Mouse (Mus musculus) hindbrain, postnatal 0 days (tissue): ENCODE measurements at regions not wholly inside any gene's neighbourhood (a gene's known extent, or its start where the extent isn't known, plus 50 kb on each side); places are given as distances from the start of the nearest gene placed in this dataset.

Experiments
- ATAC-seq: fragments of 200-750 bp; cut with Nextera tagmentation; 2 replicates; pipeline ENCODE4 v1.8.0; 2017; ENCODE audit warnings: mild to moderate bottlenecking, moderate TSS enrichment, moderate library complexity
- DNase-seq: peaks from one replicate; pipeline ENCODE4 v3.0.0-alpha.2; 2015; ENCODE audit warnings: low spot score
- H3K27ac ChIP-seq: fragments of 300-500 bp; sonication (generic); 2 replicates; pipeline ENCODE4 v1.5.1; 2014; ENCODE audit warnings: mild to moderate bottlenecking
- H3K27me3 ChIP-seq: fragments of 300-500 bp; sonication (generic); 2 replicates; pipeline ENCODE4 v1.6.1; 2014; ENCODE audit warnings: low read length, mixed read lengths; ENCODE audit not compliant: insufficient read depth
- H3K36me3 ChIP-seq: fragments of 300-500 bp; sonication (generic); 2 replicates; pipeline ENCODE4 v1.6.1; 2014; ENCODE audit warnings: low read length, mixed read lengths; ENCODE audit not compliant: insufficient read depth
- H3K4me1 ChIP-seq: fragments of 300-500 bp; sonication (generic); 2 replicates; pipeline ENCODE4 v1.6.1; 2014; ENCODE audit warnings: antibody characterized with exemption, low read length, mixed read lengths; ENCODE audit not compliant: insufficient read depth
- H3K4me2 ChIP-seq: fragments of 300-500 bp; sonication (generic); 2 replicates; pipeline ENCODE4 v1.6.1; 2014; ENCODE audit warnings: low read depth, mild to moderate bottlenecking, low read length, moderate library complexity, mixed read lengths
- H3K4me3 ChIP-seq: fragments of 300-500 bp; sonication (generic); 2 replicates; pipeline ENCODE4 v1.5.1; 2014; ENCODE audit warnings: low read length
- H3K9ac ChIP-seq: fragments of 300-500 bp; sonication (generic); replicated peaks from 2 replicates; pipeline ENCODE4 v1.6.1; 2014; ENCODE audit warnings: mild to moderate bottlenecking, low read length, moderate library complexity, mixed read lengths
- H3K9me3 ChIP-seq: fragments of 300-500 bp; sonication (generic); 2 replicates; pipeline ENCODE4 v1.6.1; 2016; ENCODE audit warnings: low read length, mixed read lengths
- CTCF ChIP-seq: IDR thresholded peaks from 2 replicates; pipeline ENCODE4 v1.5.1; 2016; ENCODE audit warnings: antibody characterized with exemption, control low read depth, low read depth
- WGBS: fragments of 180-500 bp; shearing (Covaris S2); extraction: QIAGEN DNeasy Blood & Tissue Kit; methylation state at CpG from one replicate; pipeline ENCODE4 v1.1.7; 2014; 5-methylcytosine and 5-hydroxymethylcytosine counted together

DNA sequence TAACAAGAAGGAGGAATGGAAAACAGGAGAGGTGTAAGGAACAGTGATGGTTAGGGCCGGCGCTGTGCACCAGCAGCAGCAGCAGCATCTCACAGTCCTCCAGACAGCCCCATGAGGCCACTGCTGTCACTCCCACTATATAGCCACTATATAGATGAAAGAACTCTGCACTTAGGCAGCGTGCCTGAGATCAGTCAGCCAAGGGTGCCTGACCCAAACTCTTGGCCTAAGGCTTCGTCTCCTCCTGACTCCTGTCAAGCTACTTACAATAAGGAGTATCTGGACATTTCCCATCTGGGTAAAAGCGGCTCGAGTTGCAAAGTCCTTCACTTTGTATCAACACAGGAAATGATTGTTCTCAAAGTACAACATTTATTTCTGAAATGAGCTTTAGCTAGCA lies 100.8 kb upstream of the Selenok start:
- H3K36me3 ChIP-seq, result no peaks in the 10 kb centered on the region
- 81% methylated on average over 6 of the region's 6 CpGs for WGBS
- H3K9me3 ChIP-seq, result no peaks in the 10 kb centered on the region
- no peak overlapping the region for H3K4me2 ChIP-seq
- no peaks in the 10 kb centered on the region for H3K4me1 ChIP-seq
- ATAC-seq, result no peak
- DNase-seq, result no peak
- H3K27me3 ChIP-seq, result no peaks in the 10 kb centered on the region
- no peak overlapping the region for H3K9ac ChIP-seq
- H3K4me3 ChIP-seq, result no peak overlapping the region
- TF ChIP-seq CTCF, result no peak
- H3K27ac ChIP-seq, result no peak overlapping the region

- ATAC-seq, result no peak
- H3K9ac ChIP-seq, result no peak overlapping the region
- no peaks in the 10 kb centered on the region for H3K36me3 ChIP-seq
- H3K27me3 ChIP-seq, result no peaks in the 10 kb centered on the region
- 82% methylated on average over 9 of the region's 9 CpGs for WGBS
- H3K9me3 ChIP-seq, result no peaks in the 10 kb centered on the region
- no peak overlapping the region for H3K4me2 ChIP-seq
- no peaks in the 10 kb centered on the region for H3K4me1 ChIP-seq
- H3K27ac ChIP-seq, result no peak overlapping the region
- TF ChIP-seq CTCF, result no peak
- no peak overlapping the region for H3K4me3 ChIP-seq
- DNase-seq, result no peak
These were observed 98.2 kb upstream of the Selenok start for GRCm38 (mm10) chr14:29869930-29870329.

DNA sequence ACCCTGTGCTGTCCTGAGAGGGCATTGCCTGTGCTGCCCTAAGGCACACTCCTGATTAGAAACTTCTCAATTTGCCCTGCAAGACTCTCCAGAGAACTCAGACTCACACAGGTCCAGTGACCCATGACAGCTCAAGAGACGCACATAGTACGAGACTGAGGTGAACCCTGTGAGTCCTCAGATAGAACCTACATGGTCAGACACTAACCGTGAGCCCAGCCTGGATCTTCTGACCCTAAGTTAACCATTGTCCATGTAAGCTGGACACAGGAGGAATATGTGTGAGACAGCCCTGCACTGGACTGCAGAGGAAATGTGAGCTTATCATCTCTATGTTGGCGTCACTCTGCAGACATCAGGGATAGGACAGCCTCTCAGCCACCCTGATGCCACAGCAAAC lies 91.4 kb upstream of the Selenok start:
- Histone ChIP-seq H3K4me3 (no peak overlapping the region), H3K27me3 (no peaks in the 10 kb centered on the region), H3K4me1 (no peaks in the 10 kb centered on the region), H3K27ac (no peak overlapping the region), H3K36me3 (no peaks in the 10 kb centered on the region), H3K4me2 (no peak overlapping the region), H3K9ac (no peak overlapping the region), H3K9me3 (no peaks in the 10 kb centered on the region)
- ATAC-seq, result no peak
- WGBS, result 96% methylated on average over 4 of the region's 4 CpGs
- DNase-seq, result no peak
- no peak for TF ChIP-seq CTCF

DNA sequence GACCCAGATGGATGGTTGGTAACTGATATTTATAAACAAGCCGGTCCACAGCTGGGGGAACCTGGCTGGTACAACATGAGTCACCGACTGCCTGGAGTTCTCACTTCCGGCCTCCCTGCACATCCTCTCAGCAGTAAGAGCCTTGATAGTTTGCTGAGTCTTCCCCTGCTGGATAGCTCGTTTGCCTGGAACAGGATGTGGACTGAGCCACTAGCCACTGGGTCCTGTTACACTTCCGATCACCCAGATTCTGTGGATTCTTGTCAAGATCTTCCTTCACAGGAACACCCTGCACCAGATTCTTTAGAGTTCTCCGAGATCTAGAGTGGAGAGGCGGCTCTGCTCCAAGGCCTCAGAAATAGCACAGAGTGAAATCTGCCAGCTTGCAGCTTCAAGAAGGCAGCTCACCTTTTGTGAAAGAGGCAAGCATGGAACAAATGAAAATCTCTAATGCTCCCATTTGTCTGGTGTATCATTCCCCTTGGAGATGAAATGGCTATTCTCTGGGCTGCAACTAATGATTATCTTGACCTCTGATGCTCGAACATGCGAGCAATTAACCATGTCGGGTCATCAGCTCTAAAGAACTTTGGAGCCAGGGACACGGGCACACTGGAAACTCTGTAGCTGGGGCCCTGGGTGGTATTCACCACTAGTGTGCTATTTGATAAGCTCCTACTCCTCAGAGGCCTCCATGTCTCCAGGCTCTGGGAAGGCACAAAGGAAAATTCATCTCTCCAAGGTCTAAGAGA lies 90.3 kb upstream of the Selenok start:
- no peaks in the 10 kb centered on the region for H3K9me3 ChIP-seq
- WGBS, result 75% methylated on average over 11 of the region's 11 CpGs
- no peak for TF ChIP-seq CTCF
- no peak overlapping the region for H3K9ac ChIP-seq
- DNase-seq, result no peak
- H3K27ac ChIP-seq, result no peak overlapping the region
- H3K4me1 ChIP-seq, result no peaks in the 10 kb centered on the region
- no peaks in the 10 kb centered on the region for H3K36me3 ChIP-seq
- no peaks in the 10 kb centered on the region for H3K27me3 ChIP-seq
- ATAC-seq, result no peak
- no peak overlapping the region for H3K4me2 ChIP-seq
- H3K4me3 ChIP-seq, result no peak overlapping the region

DNA sequence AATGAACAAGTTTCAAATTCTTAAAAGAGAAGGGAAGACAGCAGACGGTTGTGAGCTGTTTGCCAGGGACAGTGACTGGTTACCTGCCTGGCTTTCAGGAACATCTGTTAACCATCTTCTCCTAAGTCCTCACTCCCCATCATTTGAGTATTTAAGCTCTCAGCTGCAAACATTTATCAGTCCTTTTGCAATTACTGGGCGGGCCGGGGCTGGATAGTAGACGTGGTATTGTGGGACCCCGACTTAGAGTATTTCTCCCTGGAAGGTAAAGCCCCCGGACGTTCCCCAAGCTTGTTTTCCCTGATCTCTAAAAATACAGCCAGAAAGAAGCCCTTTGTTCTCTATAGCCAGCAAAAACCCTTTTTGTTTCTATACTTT lies 89.7 kb upstream of the Selenok start:
- H3K27me3 ChIP-seq, result no peaks in the 10 kb centered on the region
- no peak for DNase-seq
- no peak overlapping the region for H3K27ac ChIP-seq
- ATAC-seq, result no peak
- no peak for TF ChIP-seq CTCF
- H3K4me3 ChIP-seq, result no peak overlapping the region
- no peak overlapping the region for H3K9ac ChIP-seq
- 88% methylated on average over 7 of the region's 7 CpGs for WGBS
- H3K4me1 ChIP-seq, result no peaks in the 10 kb centered on the region
- no peaks in the 10 kb centered on the region for H3K36me3 ChIP-seq
- no peak overlapping the region for H3K4me2 ChIP-seq
- H3K9me3 ChIP-seq, result no peaks in the 10 kb centered on the region

GRCm38 (mm10) chr14:29879283-29879682 lies 88.8 kb upstream of the Selenok start:
- Histone ChIP-seq H3K9ac (no peak overlapping the region), H3K4me2 (no peak overlapping the region), H3K4me1 (no peaks in the 10 kb centered on the region), H3K27me3 (no peaks in the 10 kb centered on the region), H3K36me3 (no peaks in the 10 kb centered on the region), H3K27ac (no peak overlapping the region), H3K4me3 (no peak overlapping the region), H3K9me3 (no peaks in the 10 kb centered on the region)
- DNase-seq, result no peak
- no peak for ATAC-seq
- 84% methylated on average over 3 of the region's 3 CpGs for WGBS
- no peak for TF ChIP-seq CTCF

- no peak overlapping the region for H3K27ac ChIP-seq
These were observed 85.3 kb upstream of the Selenok start for GRCm38 (mm10) chr14:29882666-29883344.

More at GRCm38 (mm10) chr14:29882666-29883344, 85.3 kb upstream of the Selenok start:
- Histone ChIP-seq H3K4me2 (no peak overlapping the region), H3K9me3 (no peaks in the 10 kb centered on the region), H3K9ac (no peak overlapping the region), H3K4me3 (no peak overlapping the region), H3K36me3 (no peaks in the 10 kb centered on the region), H3K27me3 (no peaks in the 10 kb centered on the region), H3K4me1 (no peaks in the 10 kb centered on the region)
- WGBS, result 73% methylated on average over 11 of the region's 11 CpGs
- DNase-seq (no peak), ATAC-seq (no peak)
- TF ChIP-seq CTCF, result no peak
